Mouse (Mus musculus): ENCODE data around the gene Vsig10. TPM values are rescaled to one million over a fixed set of nuclear protein-coding genes. Genes with fewer than 3 reads are reported as not detected.

The Vsig10 gene
- polyA plus RNA-seq, 1 experiment: 67.6 TPM

- no peak overlapping the region for H3K27ac ChIP-seq (ENCODE audit: insufficient read depth, low read depth, low read length)
- H3K36me3 ChIP-seq (ENCODE audit: control insufficient read depth, insufficient read depth, low read length): no peaks in the 10 kb centered on the region
- no peak overlapping the region for H3K4me3 ChIP-seq (ENCODE audit: low read depth, low read length)
- H3K27me3 ChIP-seq (ENCODE audit: control insufficient read depth, insufficient read depth, low read length): no peaks in the 10 kb centered on the region
- TF ChIP-seq CTCF (IDR thresholded peaks at IDR 0.05; ENCODE audit: extremely low read depth, insufficient read length, insufficient replicate concordance, low read depth, low read length): no peak
- no peak for TF ChIP-seq POLR2A (IDR thresholded peaks at IDR 0.05; ENCODE audit: low read depth, low read length)
- WGBS: 52% methylated on average over 6 of the region's 6 CpGs
- no peaks in the 10 kb centered on the region for H3K4me1 ChIP-seq (ENCODE audit: control insufficient read depth, insufficient read depth, insufficient read length, low read length)
Measured at GRCm38 (mm10) chr5:117396596-117397014, 77.7 kb downstream of the Vsig10 start.

GRCm38 (mm10) chr5:117397371-117397770 lies 78.5 kb downstream of the Vsig10 start:
- no peak overlapping the region for H3K4me3 ChIP-seq (ENCODE audit: low read depth, low read length)
- no peaks in the 10 kb centered on the region for H3K4me1 ChIP-seq (ENCODE audit: control insufficient read depth, insufficient read depth, insufficient read length, low read length)
- TF ChIP-seq CTCF (IDR thresholded peaks at IDR 0.05; ENCODE audit: extremely low read depth, insufficient read length, insufficient replicate concordance, low read depth, low read length): no peak
- TF ChIP-seq POLR2A (IDR thresholded peaks at IDR 0.05; ENCODE audit: low read depth, low read length): no peak
- H3K27ac ChIP-seq (ENCODE audit: insufficient read depth, low read depth, low read length): no peak overlapping the region
- WGBS: 72% methylated on average over 6 of the region's 6 CpGs
- H3K27me3 ChIP-seq (ENCODE audit: control insufficient read depth, insufficient read depth, low read length): no peaks in the 10 kb centered on the region
- no peaks in the 10 kb centered on the region for H3K36me3 ChIP-seq (ENCODE audit: control insufficient read depth, insufficient read depth, low read length)

- WGBS: 62% methylated on average over 4 of the region's 5 CpGs
- Histone ChIP-seq H3K27me3 (ENCODE audit: control insufficient read depth, insufficient read depth, low read length) (no peaks in the 10 kb centered on the region), H3K27ac (ENCODE audit: insufficient read depth, low read depth, low read length) (no peak overlapping the region), H3K4me1 (ENCODE audit: control insufficient read depth, insufficient read depth, insufficient read length, low read length) (no peaks in the 10 kb centered on the region), H3K36me3 (ENCODE audit: control insufficient read depth, insufficient read depth, low read length) (no peaks in the 10 kb centered on the region), H3K4me3 (ENCODE audit: low read depth, low read length) (no peak overlapping the region)
- TF ChIP-seq POLR2A (IDR thresholded peaks at IDR 0.05; ENCODE audit: low read depth, low read length) (no peak), CTCF (IDR thresholded peaks at IDR 0.05; ENCODE audit: extremely low read depth, insufficient read length, insufficient replicate concordance, low read depth, low read length) (no peak)
Measured at GRCm38 (mm10) chr5:117398007-117398550, 79.2 kb downstream of the Vsig10 start.

GRCm38 (mm10) chr5:117399281-117399680 lies 80.4 kb downstream of the Vsig10 start:
- WGBS: 66% methylated on average over 9 of the region's 9 CpGs
- H3K4me3 ChIP-seq (ENCODE audit: low read depth, low read length): no peak overlapping the region
- H3K27ac ChIP-seq (ENCODE audit: insufficient read depth, low read depth, low read length): no peak overlapping the region
- no peaks in the 10 kb centered on the region for H3K4me1 ChIP-seq (ENCODE audit: control insufficient read depth, insufficient read depth, insufficient read length, low read length)
- no peaks in the 10 kb centered on the region for H3K36me3 ChIP-seq (ENCODE audit: control insufficient read depth, insufficient read depth, low read length)
- no peak for TF ChIP-seq CTCF (IDR thresholded peaks at IDR 0.05; ENCODE audit: extremely low read depth, insufficient read length, insufficient replicate concordance, low read depth, low read length)
- no peak for TF ChIP-seq POLR2A (IDR thresholded peaks at IDR 0.05; ENCODE audit: low read depth, low read length)
- H3K27me3 ChIP-seq (ENCODE audit: control insufficient read depth, insufficient read depth, low read length): no peaks in the 10 kb centered on the region

GRCm38 (mm10) chr5:117403609-117404008 lies 84.7 kb downstream of the Vsig10 start:
- 66% methylated on average over 8 of the region's 8 CpGs for WGBS
- no peaks in the 10 kb centered on the region for H3K4me1 ChIP-seq (ENCODE audit: control insufficient read depth, insufficient read depth, insufficient read length, low read length)

More at GRCm38 (mm10) chr5:117403609-117404008, 84.7 kb downstream of the Vsig10 start:
- no peaks in the 10 kb centered on the region for H3K36me3 ChIP-seq (ENCODE audit: control insufficient read depth, insufficient read depth, low read length)
- H3K27ac ChIP-seq (ENCODE audit: insufficient read depth, low read depth, low read length): no peak overlapping the region
- TF ChIP-seq POLR2A (IDR thresholded peaks at IDR 0.05; ENCODE audit: low read depth, low read length) (no peak), CTCF (IDR thresholded peaks at IDR 0.05; ENCODE audit: extremely low read depth, insufficient read length, insufficient replicate concordance, low read depth, low read length) (no peak)
- no peak overlapping the region for H3K4me3 ChIP-seq (ENCODE audit: low read depth, low read length)
- H3K27me3 ChIP-seq (ENCODE audit: control insufficient read depth, insufficient read depth, low read length): no peaks in the 10 kb centered on the region

Other genes starting within 250 kb of the Vsig10 start
- gene Suds3, start 203.0 kb upstream of the Vsig10 start, polyA plus RNA-seq (2012; rRNA removed): 51.1 and 114 TPM in 2 replicates
- gene Taok3, start 199.0 kb upstream of the Vsig10 start, polyA plus RNA-seq (2012; rRNA removed): 10.7 and 32.0 TPM in 2 replicates
- 280 and 305 TPM in 2 replicates for gene Pebp1, start 31.5 kb upstream of the Vsig10 start, polyA plus RNA-seq (2012; rRNA removed)
- 84.3 and 194 TPM in 2 replicates for gene Wsb2, start 38.2 kb downstream of the Vsig10 start, polyA plus RNA-seq (2012; rRNA removed)
- 8.5 and 20.8 TPM in 2 replicates for gene Rfc5, start 70.0 kb downstream of the Vsig10 start, polyA plus RNA-seq (2012; rRNA removed)
- 0.05 and 0.14 TPM in 2 replicates for gene Ksr2, start 94.9 kb downstream of the Vsig10 start, polyA plus RNA-seq (2012; rRNA removed)

Measured in small intestine, adult 2 months (tissue).